Comparison of ENCODE assay signal across 14 mouse cellular contexts in the genomic region with DNA sequence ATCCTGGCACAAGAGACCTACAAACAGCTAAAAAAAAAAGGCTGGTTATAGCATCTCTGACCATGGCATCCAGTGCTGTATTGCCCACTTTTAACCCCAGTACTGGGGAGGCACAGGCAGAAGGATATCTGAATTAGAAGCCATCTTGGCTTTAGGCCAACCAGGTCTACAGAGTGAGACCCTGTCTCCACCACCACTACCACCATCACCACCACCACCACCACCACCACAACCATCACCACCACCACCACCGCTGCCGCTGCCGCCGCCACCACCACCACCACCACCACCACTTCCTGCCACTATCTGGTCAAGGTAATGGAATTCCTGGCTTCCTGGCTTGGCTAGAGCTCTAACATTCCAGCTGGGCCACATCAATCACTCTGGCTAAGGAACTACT.
"Had no signal": no experiment of that assay in that cellular context is flagged by ENCODE, and none has a peak within 500 bp of the region (broad histone marks: within the 10 kb centered on the region; RNA-seq: fewer than 3 reads in every experiment).

No protein-coding gene starts in this region.

- H3K4me1 ChIP-seq: liver, embryonic 13.5 days; megakaryocyte, embryonic 14.5 days; neural tube, embryonic 12.5 days had no signal

- DNase-seq: kidney, postnatal 10 days; liver; liver, embryonic 13.5 days; liver, postnatal 0 days; lung, postnatal 14 days; thymus, postnatal 4 days had no signal

- H3K4me3 ChIP-seq: left cerebral cortex, adult 2 months; liver, embryonic 13.5 days; lung, embryonic 15.5 days; megakaryocyte, embryonic 14.5 days; midbrain, embryonic 15.5 days; neural tube, embryonic 12.5 days had no signal

- H3K9ac ChIP-seq: liver, embryonic 13.5 days; liver, postnatal 0 days; lung, embryonic 15.5 days; midbrain, embryonic 15.5 days; neural tube, embryonic 12.5 days had no signal

- H3K27me3 ChIP-seq: liver, embryonic 13.5 days; lung, embryonic 15.5 days; midbrain, embryonic 15.5 days; neural tube, embryonic 12.5 days had no signal

- H3K4me2 ChIP-seq: liver, embryonic 13.5 days; lung, embryonic 15.5 days; midbrain, embryonic 11.5 days; midbrain, embryonic 15.5 days; neural tube, embryonic 12.5 days had no signal

- ATAC-seq: liver, postnatal 0 days; midbrain, embryonic 15.5 days had no signal

- H3K36me3 ChIP-seq: liver, embryonic 13.5 days; lung, embryonic 15.5 days; midbrain, embryonic 15.5 days; neural tube, embryonic 12.5 days had no signal

- H3K27ac ChIP-seq: left cerebral cortex, adult 2 months; liver, embryonic 13.5 days; lung, embryonic 15.5 days; macrophage; midbrain, embryonic 15.5 days; neural tube, embryonic 12.5 days; stomach, postnatal 0 days had no signal

- H3K9me3 ChIP-seq: liver, embryonic 13.5 days; lung, embryonic 15.5 days; midbrain, embryonic 15.5 days; neural tube, embryonic 12.5 days had no signal
